Comparison of ENCODE assay signal across 20 mouse cellular contexts in the genomic region with DNA sequence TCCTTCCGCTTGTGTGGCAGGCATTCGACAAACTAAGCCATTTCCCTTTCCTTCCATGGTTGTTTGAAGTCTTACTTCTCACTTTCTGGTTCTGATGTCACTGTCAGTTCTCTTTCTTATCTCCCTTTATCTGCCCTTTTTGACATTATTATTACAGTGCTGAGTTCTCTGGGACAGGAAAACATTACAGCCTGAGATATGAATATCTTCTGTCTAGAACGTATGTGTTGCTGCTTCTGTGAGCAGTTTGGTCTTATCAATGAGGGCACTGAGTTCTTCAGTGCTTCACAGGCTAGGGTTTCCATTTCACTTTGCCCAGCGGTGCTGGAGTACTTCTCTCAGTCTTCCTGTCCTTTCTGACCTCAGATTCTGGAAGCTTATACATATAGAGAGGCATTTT.
DNase-seq lines count a peak whose midpoint lies in the region; ATAC-seq and TF ChIP-seq lines count a peak whose summit lies in the region.
"Had no signal": no experiment of that assay in that cellular context is flagged by ENCODE, and none has a peak within 500 bp of the region (broad histone marks: within the 10 kb centered on the region; RNA-seq: fewer than 3 reads in every experiment).

No protein-coding gene starts in this region.

- no peak overlapping the region for H3K27ac ChIP-seq in liver, embryonic 11.5 days (ENCODE audit: low read depth, low read length)
- H3K27ac ChIP-seq in liver, postnatal 0 days (ENCODE audit: low read depth): no peak overlapping the region
- H3K27ac ChIP-seq in MEL (ENCODE audit: control insufficient read depth, low read depth, low read length): peak overlapping the region; percentile 63
- H3K27ac ChIP-seq in forebrain, embryonic 10.5 days: no peak overlapping the region
- no peak overlapping the region for H3K27ac ChIP-seq in hindbrain, embryonic 14.5 days
- H3K27ac ChIP-seq: embryonic facial prominence, embryonic 13.5 days; heart, adult 2 months; heart, embryonic 15.5 days; hindbrain, embryonic 10.5 days; hindbrain, embryonic 15.5 days had no signal

- no peaks in the 10 kb centered on the region for H3K36me3 ChIP-seq in liver, embryonic 11.5 days (ENCODE audit: control insufficient read depth, insufficient read depth, low read length)
- no peaks in the 10 kb centered on the region for H3K36me3 ChIP-seq in liver, postnatal 0 days (replicated peaks; ENCODE audit: insufficient read depth, low read length)
- H3K36me3 ChIP-seq in MEL (ENCODE audit: control insufficient read depth in 1 of 2, insufficient read depth in 2 of 2, low read length in 2 of 2): peaks cover 0 to 27% of the 10 kb centered on the region in 2 experiments; a peak in 2 of 4 replicates
- H3K36me3 ChIP-seq in forebrain, embryonic 10.5 days (replicated peaks): no peaks in the 10 kb centered on the region
- H3K36me3 ChIP-seq in hindbrain, embryonic 14.5 days (replicated peaks; ENCODE audit: control insufficient read depth, insufficient read depth): no peaks in the 10 kb centered on the region
- H3K36me3 ChIP-seq: embryonic facial prominence, embryonic 13.5 days; heart, embryonic 15.5 days; hindbrain, embryonic 10.5 days; hindbrain, embryonic 15.5 days had no signal

- 59% methylated on average over 4 of the region's 4 CpGs for WGBS in liver, embryonic 11.5 days
- WGBS in liver, postnatal 0 days (ENCODE audit: insufficient replicate concordance): 52% methylated on average over 4 of the region's 4 CpGs
- 94% methylated on average over 4 of the region's 4 CpGs for whole genome bisulfite sequencing in forebrain, embryonic 10.5 days
- WGBS in hindbrain, embryonic 14.5 days: 91% methylated on average over 4 of the region's 4 CpGs

- no peaks in the 10 kb centered on the region for H3K27me3 ChIP-seq in liver, embryonic 11.5 days (replicated peaks; ENCODE audit: control insufficient read depth, insufficient read depth, low read length)
- H3K27me3 ChIP-seq in liver, postnatal 0 days (ENCODE audit: insufficient read depth, low read length): no peaks in the 10 kb centered on the region
- no peaks in the 10 kb centered on the region for H3K27me3 ChIP-seq in MEL (ENCODE audit: control insufficient read depth in 1 of 2, insufficient read depth in 2 of 2, low read length in 2 of 2)
- H3K27me3 ChIP-seq in forebrain, embryonic 10.5 days (ENCODE audit: poor library complexity, severe bottlenecking): no peaks in the 10 kb centered on the region
- H3K27me3 ChIP-seq in hindbrain, embryonic 14.5 days (ENCODE audit: control insufficient read depth, insufficient read depth, low read length): no peaks in the 10 kb centered on the region
- H3K27me3 ChIP-seq: CH12.LX; embryonic facial prominence, embryonic 13.5 days; heart, embryonic 15.5 days; hindbrain, embryonic 15.5 days had no signal

- no peak for DNase-seq in liver, embryonic 11.5 days (ENCODE audit: low spot score)
- no peak for DNase-seq in liver, postnatal 0 days
- peak; percentile 74 for DNase-seq in MEL (ENCODE audit: low read depth, low spot score)
- no peak for DNase-seq in testis, postnatal 14 days (ENCODE audit: low spot score)
- DNase-seq in forebrain, embryonic 10.5 days (ENCODE audit: extremely low spot score, low spot score): no peak
- no peak for DNase-seq in hindbrain, embryonic 14.5 days (ENCODE audit: low spot score)
- DNase-seq: adrenal gland, postnatal 10 days; cerebellum, adult 11-12 months; cerebellum, adult 9-10 months; cerebellum, postnatal 25 days; heart, adult 2 months had no signal

- peak; percentile 58 for ATAC-seq in liver, embryonic 11.5 days (replicated peaks; ENCODE audit: low FRiP score)
- ATAC-seq in liver, postnatal 0 days: no peak
- ATAC-seq in erythroid progenitor cell, adult 5-6 weeks (replicated peaks; ENCODE audit: low FRiP score, poor library complexity, severe bottlenecking): peak; percentile 31; the same call in 1 of the 2 replicates
- peak; percentile 64 for ATAC-seq in megakaryocyte progenitor cell, adult 5-6 weeks (replicated peaks; ENCODE audit: poor library complexity)
- no peak for ATAC-seq in hindbrain, embryonic 14.5 days (ENCODE audit: low FRiP score)
- ATAC-seq: forebrain, embryonic 14.5 days had no signal

- no peaks in the 10 kb centered on the region for H3K9me3 ChIP-seq in liver, embryonic 11.5 days (ENCODE audit: control insufficient read depth, low read length)
- no peaks in the 10 kb centered on the region for H3K9me3 ChIP-seq in liver, postnatal 0 days (ENCODE audit: low read length)
- H3K9me3 ChIP-seq in MEL (replicated peaks; ENCODE audit: insufficient read depth, low read length): no peaks in the 10 kb centered on the region
- H3K9me3 ChIP-seq in forebrain, embryonic 10.5 days: no peaks in the 10 kb centered on the region
- H3K9me3 ChIP-seq in hindbrain, embryonic 14.5 days (ENCODE audit: control insufficient read depth, low read length): no peaks in the 10 kb centered on the region
- H3K9me3 ChIP-seq: embryonic facial prominence, embryonic 13.5 days; heart, embryonic 15.5 days; hindbrain, embryonic 10.5 days; hindbrain, embryonic 15.5 days had no signal

- TF ChIP-seq RAD21 in MEL (IDR thresholded peaks at IDR 0.05; ENCODE audit: low read depth, low read length): no peak

- TF ChIP-seq EP300 in liver, postnatal 0 days (IDR thresholded peaks at IDR 0.05; ENCODE audit: low read depth): no peak
- TF ChIP-seq EP300 in MEL (IDR thresholded peaks at IDR 0.05; ENCODE audit: low read depth in 1 of 2, low read length in 2 of 2): peak; percentile 86 to 90

- H3K4me2 ChIP-seq in liver, embryonic 11.5 days: no peak overlapping the region
- no peak overlapping the region for H3K4me2 ChIP-seq in liver, postnatal 0 days (ENCODE audit: low read depth, low read length)
- H3K4me2 ChIP-seq in hindbrain, embryonic 14.5 days (replicated peaks): no peak overlapping the region
- H3K4me2 ChIP-seq: embryonic facial prominence, embryonic 13.5 days; heart, embryonic 11.5 days; heart, embryonic 15.5 days; hindbrain, embryonic 15.5 days had no signal

- TF ChIP-seq POLR2A in MEL (IDR thresholded peaks at IDR 0.05; ENCODE audit: control insufficient read depth in 1 of 2, insufficient read depth in 1 of 2, low read depth in 1 of 2, low read length in 2 of 2, poor library complexity in 1 of 2): no peak

- no peak overlapping the region for H3K9ac ChIP-seq in liver, embryonic 11.5 days (ENCODE audit: low read depth, low read length)
- H3K9ac ChIP-seq in liver, postnatal 0 days (replicated peaks): no peak overlapping the region
- H3K9ac ChIP-seq in MEL (ENCODE audit: control insufficient read depth, low read depth, low read length, poor library complexity, severe bottlenecking): peak overlapping the region; percentile 23
- H3K9ac ChIP-seq in hindbrain, embryonic 14.5 days: no peak overlapping the region
- H3K9ac ChIP-seq: embryonic facial prominence, embryonic 13.5 days; heart, embryonic 15.5 days; hindbrain, embryonic 15.5 days had no signal

- TF ChIP-seq CTCF in liver, postnatal 0 days (IDR thresholded peaks at IDR 0.05; ENCODE audit: low read depth): no peak
- no peak for TF ChIP-seq CTCF in MEL (IDR thresholded peaks at IDR 0.05 in 2 of 3, conservative IDR thresholded peaks at IDR 0.05 in 1 of 3; ENCODE audit: control insufficient read depth in 1 of 3, insufficient read depth in 1 of 3, low read depth in 2 of 3, low read length in 3 of 3, poor library complexity in 1 of 3, severe bottlenecking in 1 of 3)

- H3K79me2 ChIP-seq in MEL (ENCODE audit: control insufficient read depth, insufficient read depth, low read length, poor library complexity): no peaks in the 10 kb centered on the region

- H3K4me3 ChIP-seq in liver, embryonic 11.5 days (ENCODE audit: low read depth, low read length): no peak overlapping the region
- no peak overlapping the region for H3K4me3 ChIP-seq in liver, postnatal 0 days (ENCODE audit: low read depth, low read length)
- peak overlapping the region; percentile 21 to 34; a peak in 3 of 4 replicates for H3K4me3 ChIP-seq in MEL (ENCODE audit: control insufficient read depth in 1 of 2, insufficient read depth in 1 of 2, low read depth in 2 of 2, low read length in 2 of 2)
- no peak overlapping the region for H3K4me3 ChIP-seq in forebrain, embryonic 10.5 days
- H3K4me3 ChIP-seq in hindbrain, embryonic 14.5 days (replicated peaks; ENCODE audit: low read length): no peak overlapping the region
- H3K4me3 ChIP-seq: embryonic facial prominence, embryonic 13.5 days; heart, adult 2 months; heart, embryonic 15.5 days; hindbrain, embryonic 10.5 days; hindbrain, embryonic 15.5 days had no signal

- H3K4me1 ChIP-seq in liver, embryonic 11.5 days (replicated peaks; ENCODE audit: control insufficient read depth, insufficient read depth, low read length): peaks cover 10% of the 10 kb centered on the region
- H3K4me1 ChIP-seq in liver, postnatal 0 days (ENCODE audit: insufficient read depth): no peaks in the 10 kb centered on the region
- peaks cover 16 to 21% of the 10 kb centered on the region in 2 experiments for H3K4me1 ChIP-seq in MEL (ENCODE audit: control insufficient read depth in 1 of 2, insufficient read depth in 2 of 2, low read length in 2 of 2)
- H3K4me1 ChIP-seq in forebrain, embryonic 10.5 days: no peaks in the 10 kb centered on the region
- no peaks in the 10 kb centered on the region for H3K4me1 ChIP-seq in hindbrain, embryonic 14.5 days (replicated peaks; ENCODE audit: control insufficient read depth, insufficient read depth, low read length)
- H3K4me1 ChIP-seq: embryonic facial prominence, embryonic 13.5 days; heart, embryonic 15.5 days; hindbrain, embryonic 10.5 days; hindbrain, embryonic 15.5 days had no signal

TF ChIP-seq in MEL, 35 proteins besides CTCF, POLR2A, EP300 and RAD21 (continues in another document):
- TF ChIP-seq MAX (IDR thresholded peaks at IDR 0.05; ENCODE audit: low read length) (no peak), SIN3A (IDR thresholded peaks at IDR 0.05; ENCODE audit: low read length) (peak; percentile 72), CHD2 (IDR thresholded peaks at IDR 0.05; ENCODE audit: low read length) (no peak), BHLHE40 (IDR thresholded peaks at IDR 0.05; ENCODE audit: borderline replicate concordance, low read depth, low read length) (no peak), MXI1 (IDR thresholded peaks at IDR 0.05; ENCODE audit: low read depth, low read length) (peak; percentile 26; the same call in 1 of the 2 replicates), ELF1 (IDR thresholded peaks at IDR 0.05; ENCODE audit: low read depth, low read length) (no peak), MAZ (IDR thresholded peaks at IDR 0.05; ENCODE audit: low read depth, low read length) (no peak), CHD1 (IDR thresholded peaks at IDR 0.05; ENCODE audit: low read depth, low read length) (no peak), MAFK (IDR thresholded peaks at IDR 0.05; ENCODE audit: borderline replicate concordance, low read depth, low read length) (no peak; the same call in 1 of the 2 replicates), KAT2A (conservative IDR thresholded peaks at IDR 0.05; ENCODE audit: low read depth, low read length) (no peak), HCFC1 (IDR thresholded peaks at IDR 0.05; ENCODE audit: low read depth, low read length) (0 out of 2 replicates have a peak, but pooled peaks have one; percentile 26), GATA1 (IDR thresholded peaks at IDR 0.05; ENCODE audit: low read depth, low read length) (peak; percentile 93), MEF2A (IDR thresholded peaks at IDR 0.05; ENCODE audit: extremely low read depth, insufficient replicate concordance, low read depth, low read length, poor library complexity, severe bottlenecking) (no peak)

Comparison
In these comparisons a context has a peak if more than half of its experiments do, and no peak if none do; other contexts are left out.
1. ATAC-seq: peak in liver, embryonic 11.5 days (single experiment), erythroid progenitor cell, adult 5-6 weeks (single experiment) and megakaryocyte progenitor cell, adult 5-6 weeks (single experiment); none in liver, postnatal 0 days (single experiment) and hindbrain, embryonic 14.5 days (single experiment).
2. H3K4me3 ChIP-seq: peak in MEL (2 of 2); none in liver, embryonic 11.5 days (single experiment), liver, postnatal 0 days (single experiment), forebrain, embryonic 10.5 days (single experiment) and hindbrain, embryonic 14.5 days (single experiment).